Mouse (Mus musculus) bone marrow, adult 2 months (tissue): ENCODE results near the gene Olfr744. TPM values are rescaled to one million over a fixed set of nuclear protein-coding genes. Genes with fewer than 3 reads are reported as not detected.
"Not testable (repeated sequence)": the region's sequence is repeated elsewhere in the genome, so short reads cannot be mapped to it uniquely, and the experiment has no call there.

Experiments used
- H3K27ac ChIP-seq: fragments of 200-500 bp; 2 replicates; pipeline ENCODE4 v1.5.1; 2012; ENCODE audit warnings: low read depth, mild to moderate bottlenecking, control low read depth, inconsistent platforms, low read length; ENCODE audit not compliant: control insufficient read depth, poor library complexity, insufficient read depth
- H3K4me1 ChIP-seq: fragments of 200-500 bp; 2 replicates; pipeline ENCODE4 v1.6.1; 2011; ENCODE audit warnings: low read length; ENCODE audit not compliant: control insufficient read depth, insufficient read depth
- H3K4me3 ChIP-seq: fragments of 200-500 bp; replicated peaks from 2 replicates; pipeline ENCODE3; 2011; ENCODE audit warnings: mild to moderate bottlenecking, low read depth, low read length, control low read depth; ENCODE audit not compliant: control insufficient read depth
- CTCF ChIP-seq: fragments of 200-500 bp; IDR thresholded peaks from 2 replicates; pipeline ENCODE4 v1.5.1; 2011; ENCODE audit warnings: low read length, control low read depth; ENCODE audit not compliant: control insufficient read depth, insufficient read depth
- POLR2A ChIP-seq: fragments of 200-500 bp; IDR thresholded peaks from 2 replicates; pipeline ENCODE4 v1.6.1; 2011; ENCODE audit warnings: low read depth, mild to moderate bottlenecking, control low read depth, low read length, borderline replicate concordance; ENCODE audit not compliant: control insufficient read depth
- WGBS: fragments of 180-500 bp; shearing (Covaris S2); methylation state at CpG from one replicate; pipeline ENCODE4 v1.1.7; 2018; 5-methylcytosine and 5-hydroxymethylcytosine counted together
- polyA plus RNA-seq: library from polyadenylated mRNA; stranded (reverse); fragments of >200 nt; gene quantifications from 2 replicates; pipeline ENCODE4 v1.2.4, GENCODE M21; 2011; ENCODE audit warnings: low replicate concordance; ENCODE audit not compliant: missing spikeins, insufficient read depth, insufficient read length

Gene Olfr744
- polyA plus RNA-seq: not detected in 2 replicates

DNA sequence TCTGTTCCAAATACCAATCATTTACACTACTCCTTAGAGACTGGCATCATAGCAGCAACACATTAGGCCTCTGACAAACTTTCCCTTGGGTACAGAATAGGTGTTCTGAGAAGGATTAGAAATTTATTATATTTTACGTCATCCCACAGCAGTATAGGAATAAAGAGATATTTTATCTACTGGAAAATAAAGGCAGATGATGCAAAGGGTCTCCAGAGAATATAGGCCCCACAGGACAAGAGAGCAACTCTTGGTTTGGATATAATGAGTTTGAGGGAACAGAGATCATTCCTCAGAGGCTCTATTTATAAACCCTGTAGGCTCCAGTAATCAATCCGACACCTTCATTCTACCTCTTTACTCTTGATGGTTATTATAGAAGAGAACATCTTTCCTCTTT is at the start of gene Olfr744:
Olfr744 (plus strand) TSS at position 301 of the 400 bp plus-strand sequence.
- Histone ChIP-seq H3K27ac (no peak within 1 kb of the TSS), H3K4me1 (no peaks in the 10 kb centered on the region), H3K4me3 (no peak within 1 kb of the TSS)
- no peak for TF ChIP-seq POLR2A
- no peak for TF ChIP-seq CTCF
- 85% methylated on average over 2 of the region's 2 CpGs for WGBS

DNA sequence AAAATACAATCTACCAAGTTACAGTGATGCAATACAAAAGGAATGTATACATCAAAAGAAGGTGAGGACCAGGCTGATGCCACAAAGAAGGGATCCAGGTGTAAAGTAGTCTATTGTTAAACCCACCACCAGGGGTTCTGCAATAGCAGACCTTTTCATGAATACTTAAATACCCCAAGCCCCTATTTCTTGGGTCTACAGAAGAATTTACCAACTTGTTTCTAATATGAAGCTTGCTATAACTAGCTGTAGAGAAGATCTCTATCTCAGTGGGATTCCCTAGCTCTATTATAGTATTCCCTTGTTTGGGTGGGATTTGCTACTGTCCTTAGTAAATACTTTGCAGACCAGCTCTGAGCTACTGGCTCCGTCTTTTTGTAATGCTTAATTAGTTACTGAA is 41.6 kb upstream of the Olfr744 start:
- not testable (repeated sequence) for H3K27ac ChIP-seq, H3K4me1 ChIP-seq, H3K4me3 ChIP-seq
- WGBS: 78% methylated on average over 1 of the region's 1 CpGs

DNA sequence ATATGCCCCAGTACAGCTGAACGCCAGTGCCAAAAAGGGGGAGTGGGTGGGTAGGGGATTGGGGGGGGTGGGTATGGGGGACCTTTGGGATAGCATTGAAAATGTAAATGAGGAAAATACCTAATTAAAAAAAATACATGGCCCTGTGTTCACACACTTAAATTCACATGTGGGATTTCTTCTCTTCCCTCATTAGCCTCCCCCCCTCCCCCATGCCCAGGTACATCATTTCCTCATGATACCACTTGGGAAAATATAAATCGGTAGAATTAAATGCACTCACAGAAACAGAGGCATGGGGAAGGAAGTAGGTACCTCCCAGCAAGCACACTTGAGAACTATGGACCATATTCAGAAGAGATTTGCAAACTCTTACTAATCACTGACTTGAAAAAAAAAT is 24.4 kb downstream of the Olfr744 start, which contains the start of gene Olfr745:
Olfr745 (plus strand) TSS at position 301 of the 400 bp plus-strand sequence.
- Histone ChIP-seq H3K27ac (no peak within 1 kb of the TSS), H3K4me1 (no peaks in the 10 kb centered on the region), H3K4me3 (no peak within 1 kb of the TSS)
- WGBS: 66% methylated on average over 2 of the region's 2 CpGs
- TF ChIP-seq POLR2A (no peak), CTCF (no peak)

- no peaks in the 10 kb centered on the region for H3K4me1 ChIP-seq
- no peak for TF ChIP-seq CTCF
- TF ChIP-seq POLR2A: no peak
- H3K4me3 ChIP-seq: no peak within 1 kb of the TSS
- no peak within 1 kb of the TSS for H3K27ac ChIP-seq
Observed at GRCm38 (mm10) chr14:50646783-50647182, 32.1 kb downstream of the Olfr744 start, which contains the start of gene Olfr746. Gene Olfr746, plus strand, starts transcription at chr14:50647083.

Other genes starting within 250 kb of the Olfr744 start
- not detected in 2 replicates for gene Olfr736, start 233.7 kb upstream of the Olfr744 start, polyA plus RNA-seq
- gene Olfr738, start 207.3 kb upstream of the Olfr744 start, polyA plus RNA-seq: not detected in 2 replicates
- not detected in 2 replicates for gene Olfr739, start 196.3 kb upstream of the Olfr744 start, polyA plus RNA-seq
- not detected in 2 replicates for gene Olfr740, start 169.3 kb upstream of the Olfr744 start, polyA plus RNA-seq
- gene Olfr741, start 142.1 kb upstream of the Olfr744 start, polyA plus RNA-seq: not detected in 2 replicates
- not detected in 2 replicates for gene Olfr742, start 111.3 kb upstream of the Olfr744 start, polyA plus RNA-seq
- not detected in 2 replicates for gene Olfr743, start 93.0 kb upstream of the Olfr744 start, polyA plus RNA-seq
- gene Olfr745, start 24.5 kb downstream of the Olfr744 start, polyA plus RNA-seq: not detected in 2 replicates
- gene Olfr746, start 32.2 kb downstream of the Olfr744 start, polyA plus RNA-seq: not detected in 2 replicates
- not detected in 2 replicates for gene Olfr747, start 78.3 kb downstream of the Olfr744 start, polyA plus RNA-seq
- not detected in 2 replicates for gene Olfr748, start 92.5 kb downstream of the Olfr744 start, polyA plus RNA-seq
- gene Olfr749, start 130.2 kb downstream of the Olfr744 start, polyA plus RNA-seq: not detected in 2 replicates
- gene Ttc5, start 170.6 kb downstream of the Olfr744 start, polyA plus RNA-seq: 17.8 and 28.7 TPM in 2 replicates
- gene Ccnb1ip1, start 192.9 kb downstream of the Olfr744 start, polyA plus RNA-seq: not detected in 2 replicates
- gene Parp2, start 193.0 kb downstream of the Olfr744 start, polyA plus RNA-seq: 24.4 and 40.2 TPM in 2 replicates